Mouse (Mus musculus) olfactory bulb, adult 2 months (tissue): ENCODE results near the gene Ppp2r1b. TPM values are rescaled to one million over a fixed set of nuclear protein-coding genes. Genes with fewer than 3 reads are reported as not detected.

Source experiments
- H3K27ac ChIP-seq: fragments of 200-500 bp; 2 replicates; pipeline ENCODE4 v1.5.1; 2012; ENCODE audit warnings: low read depth, low read length; ENCODE audit not compliant: insufficient read depth
- H3K4me1 ChIP-seq: fragments of 200-500 bp; 2 replicates; pipeline ENCODE4 v1.6.1; 2012; ENCODE audit warnings: low read length; ENCODE audit not compliant: control insufficient read depth, insufficient read depth
- H3K4me3 ChIP-seq: fragments of 200-500 bp; 2 replicates; pipeline ENCODE4 v1.5.1; 2012; ENCODE audit warnings: mild to moderate bottlenecking, low read depth, low read length, moderate library complexity; ENCODE audit not compliant: insufficient read depth
- CTCF ChIP-seq: fragments of 200-500 bp; IDR thresholded peaks from 2 replicates; pipeline ENCODE4 v1.5.1; 2012; ENCODE audit warnings: low read depth, mild to moderate bottlenecking, low read length, moderate library complexity; ENCODE audit not compliant: insufficient read depth
- POLR2A ChIP-seq: fragments of 200-500 bp; IDR thresholded peaks from 2 replicates; pipeline ENCODE4 v1.6.1; 2012; ENCODE audit warnings: mild to moderate bottlenecking, low read depth, low read length, moderate library complexity; ENCODE audit not compliant: insufficient read depth
- WGBS: fragments of 180-500 bp; shearing (Covaris S2); methylation state at CpG from one replicate; pipeline ENCODE4 v1.1.7; 2018; 5-methylcytosine and 5-hydroxymethylcytosine counted together
- polyA plus RNA-seq: library from polyadenylated mRNA; stranded (reverse); fragments of >200 nt; gene quantifications from 2 replicates; pipeline ENCODE4 v1.2.4, GENCODE M21; 2012; ENCODE audit warnings: low replicate concordance; ENCODE audit not compliant: missing spikeins, insufficient read depth, insufficient read length

Ppp2r1b gene
- not detected in 2 replicates for polyA plus RNA-seq

DNA sequence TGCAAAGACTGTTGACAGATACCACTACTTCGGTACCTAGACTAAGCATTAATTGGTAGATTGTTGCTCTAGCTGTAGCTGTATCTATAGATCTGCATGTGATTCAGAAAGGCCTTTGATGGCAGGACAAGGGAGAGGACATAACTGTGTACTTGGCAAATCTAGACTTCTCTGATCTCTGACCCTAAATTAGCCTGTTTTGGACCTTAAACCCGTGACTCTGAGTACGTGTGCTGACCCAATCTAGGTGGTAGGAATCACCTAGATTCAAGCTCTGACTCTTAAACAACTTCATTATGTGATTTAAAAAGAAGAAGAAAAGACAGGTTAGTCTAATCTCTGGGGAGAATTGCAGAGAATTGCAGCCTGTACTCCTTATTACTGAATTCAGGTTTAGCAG, at the start of gene Ppp2r1b:
Gene Ppp2r1b (plus strand): TSS at position 221 of the 400 bp plus-strand sequence.
- no peak within 1 kb of the TSS for H3K27ac ChIP-seq
- no peaks in the 10 kb centered on the region for H3K4me1 ChIP-seq
- H3K4me3 ChIP-seq: no peak within 1 kb of the TSS
- 88% methylated on average over 3 of the region's 3 CpGs for WGBS
- no peak for TF ChIP-seq POLR2A
- no peak for TF ChIP-seq CTCF

DNA sequence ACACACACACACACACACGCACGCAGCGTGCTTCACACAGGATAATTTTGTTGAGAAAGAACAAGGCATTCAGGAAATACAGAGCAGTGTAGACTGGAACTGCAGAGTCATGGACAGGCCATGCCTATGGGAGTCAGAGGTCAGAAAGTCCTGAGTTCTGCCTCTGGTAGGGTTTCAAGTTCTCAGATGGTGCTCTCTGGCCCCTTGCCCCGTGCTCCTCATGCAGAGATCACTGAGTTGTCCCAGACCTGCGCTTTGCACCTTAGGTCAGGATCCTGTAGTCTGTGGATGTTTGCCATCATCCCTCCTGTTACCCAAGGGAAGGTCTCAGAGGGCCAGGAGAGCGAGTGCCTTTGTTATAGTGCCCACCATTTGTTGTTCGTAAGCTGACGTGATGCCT, 48.3 kb upstream of the Ppp2r1b start:
- TF ChIP-seq POLR2A (no peak), CTCF (no peak)

DNA sequence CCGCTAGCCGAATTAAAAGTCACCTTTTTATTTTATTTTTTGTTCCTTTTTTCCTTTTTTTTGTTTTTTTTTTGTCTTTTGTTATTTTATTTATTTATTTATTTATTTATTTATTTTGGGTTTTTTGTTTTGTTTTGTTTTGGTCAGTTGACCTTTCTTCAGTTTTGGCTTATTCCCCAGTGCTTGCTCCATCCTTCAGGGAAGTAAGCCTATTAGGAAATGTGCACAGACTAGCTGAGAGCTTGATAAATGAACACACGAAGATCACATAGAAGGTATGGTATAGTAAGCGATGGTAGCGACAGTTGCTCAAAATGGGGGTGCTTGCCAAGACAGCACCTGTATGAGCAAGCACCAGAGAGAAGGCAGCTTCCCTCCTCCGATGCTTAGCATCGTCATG, 47.5 kb upstream of the Ppp2r1b start:
- Histone ChIP-seq H3K4me3 (no peak overlapping the region), H3K27ac (no peak overlapping the region), H3K4me1 (no peaks in the 10 kb centered on the region)
- TF ChIP-seq POLR2A (no peak), CTCF (no peak)
- WGBS: 96% methylated on average over 7 of the region's 7 CpGs

More for the DNA sequence above, 48.3 kb upstream of the Ppp2r1b start:
- H3K27ac ChIP-seq: no peak overlapping the region
- WGBS: 93% methylated on average over 8 of the region's 8 CpGs
- no peak overlapping the region for H3K4me3 ChIP-seq
- H3K4me1 ChIP-seq: no peaks in the 10 kb centered on the region

DNA sequence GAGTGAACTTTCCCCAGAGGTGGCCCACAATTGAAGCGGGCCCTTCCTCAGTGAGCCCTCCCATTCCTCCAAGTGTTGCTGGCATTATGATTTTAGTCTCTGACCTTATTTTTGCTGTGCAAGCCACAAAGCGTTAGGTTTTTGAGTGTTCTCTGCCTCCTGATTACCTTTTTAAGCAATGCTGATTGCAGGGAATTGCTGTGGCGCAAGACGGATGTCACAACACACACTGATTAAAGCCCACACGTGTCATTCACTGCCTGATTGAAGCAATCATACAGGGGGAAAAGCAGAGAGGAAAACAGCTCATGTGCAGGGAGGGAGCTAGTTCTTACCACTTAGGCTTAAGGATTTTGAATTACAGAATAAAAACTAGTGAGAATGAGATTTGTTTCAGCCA, 46.7 kb upstream of the Ppp2r1b start:
- Histone ChIP-seq H3K4me1 (no peaks in the 10 kb centered on the region), H3K27ac (no peak overlapping the region), H3K4me3 (no peak overlapping the region)
- TF ChIP-seq CTCF: no peak
- no peak for TF ChIP-seq POLR2A
- 54% methylated on average over 5 of the region's 5 CpGs for WGBS

DNA sequence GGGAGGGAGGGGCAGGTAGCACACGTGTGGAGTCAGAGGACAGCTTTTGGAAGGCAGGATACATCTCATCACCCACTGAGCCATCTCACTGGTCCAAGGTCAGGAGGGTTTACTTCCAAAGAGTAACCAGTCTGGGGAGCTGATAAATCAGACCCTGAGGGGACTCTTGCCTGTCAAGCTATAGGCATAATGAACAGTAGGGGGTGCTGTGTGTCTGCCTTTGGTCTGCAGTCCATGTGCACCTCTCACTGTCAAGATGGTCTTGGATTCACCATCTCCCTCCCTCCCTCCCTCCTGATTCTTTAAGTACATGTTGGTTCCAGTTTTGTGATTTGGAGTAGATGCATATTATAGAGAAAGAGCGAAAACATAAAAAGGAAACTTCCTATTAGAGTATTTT, 44.1 kb upstream of the Ppp2r1b start:
- TF ChIP-seq POLR2A (no peak), CTCF (no peak)
- 54% methylated on average over 2 of the region's 2 CpGs for WGBS
- Histone ChIP-seq H3K4me1 (no peaks in the 10 kb centered on the region), H3K4me3 (no peak overlapping the region), H3K27ac (no peak overlapping the region)

DNA sequence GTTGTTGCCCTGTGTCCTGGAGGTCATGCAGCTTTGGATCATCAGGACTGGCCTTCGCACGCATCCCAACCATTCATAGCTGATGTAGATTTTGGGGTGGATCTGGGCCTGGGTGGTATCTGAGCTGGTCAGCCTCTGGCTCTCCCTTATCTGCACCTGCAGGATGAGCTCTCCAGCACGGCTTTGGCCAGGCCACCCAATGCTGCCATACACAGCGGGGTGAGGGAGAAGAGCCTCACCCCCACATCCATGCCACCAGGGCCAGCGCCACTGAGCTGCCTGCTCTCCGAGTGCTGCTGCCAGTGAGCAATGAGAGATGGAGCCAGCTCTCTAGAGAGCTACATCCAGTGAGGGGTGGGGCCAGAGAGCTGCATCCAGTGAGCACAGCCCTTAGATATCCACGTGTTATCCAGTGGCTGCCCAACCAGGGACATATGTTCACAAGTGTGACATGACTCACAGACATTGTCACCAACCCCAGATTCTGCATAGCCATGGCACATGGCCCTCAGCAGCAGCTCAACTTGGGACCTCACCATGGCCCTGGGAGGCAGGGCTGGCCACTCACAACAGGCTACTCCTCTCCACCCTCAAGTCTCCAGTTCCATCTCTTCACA, 41.9 kb upstream of the Ppp2r1b start:
- Histone ChIP-seq H3K4me1 (no peaks in the 10 kb centered on the region), H3K4me3 (no peak overlapping the region), H3K27ac (no peak overlapping the region)
- no peak for TF ChIP-seq CTCF
- WGBS: 86% methylated on average over 7 of the region's 7 CpGs

DNA sequence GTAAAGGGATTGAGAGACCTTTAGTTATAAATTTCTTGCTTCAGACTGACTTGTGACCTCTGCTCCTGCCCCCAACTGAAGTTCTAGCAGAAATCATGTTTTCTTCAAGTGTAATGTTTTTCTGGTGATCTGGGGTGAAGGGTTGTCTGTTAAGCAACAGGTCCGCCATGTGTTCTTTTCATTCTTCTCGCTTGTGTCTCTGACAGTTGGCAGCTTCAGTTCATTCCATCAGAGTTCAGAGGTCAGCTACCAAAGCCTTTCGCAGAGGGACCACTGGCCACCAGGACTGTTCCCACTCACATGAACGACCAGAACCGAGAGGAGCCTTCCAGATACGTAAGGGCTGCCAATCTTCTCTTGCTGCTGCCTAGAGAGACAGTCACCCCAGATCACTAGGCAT, 36.6 kb upstream of the Ppp2r1b start:
- peaks cover 7% of the 10 kb centered on the region for H3K4me1 ChIP-seq
- H3K27ac ChIP-seq: no peak overlapping the region
- WGBS: 90% methylated on average over 6 of the region's 6 CpGs
- no peak overlapping the region for H3K4me3 ChIP-seq
- TF ChIP-seq POLR2A: no peak
- no peak for TF ChIP-seq CTCF

DNA sequence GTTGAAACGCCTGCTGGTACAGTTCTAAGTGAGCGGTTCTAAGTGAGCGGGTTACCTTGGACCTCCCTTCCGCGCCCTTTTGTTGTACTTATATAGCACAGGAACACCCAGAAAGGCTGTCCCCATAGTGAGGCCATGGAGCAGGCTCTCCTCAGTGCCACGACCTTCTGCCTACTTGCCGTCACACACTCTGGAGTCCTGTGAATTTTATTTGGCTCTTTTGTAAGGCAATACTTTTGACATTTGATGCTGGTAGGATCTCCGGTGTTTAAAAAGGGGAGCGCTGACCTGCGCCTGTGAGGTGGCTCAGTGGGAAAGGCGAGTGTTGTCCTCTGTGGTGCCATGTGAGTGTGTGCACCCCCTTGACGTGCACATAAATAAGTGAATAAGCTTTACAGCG, 36.0 kb upstream of the Ppp2r1b start:
- Histone ChIP-seq H3K4me1 (peaks cover 7% of the 10 kb centered on the region), H3K4me3 (no peak overlapping the region), H3K27ac (no peak overlapping the region)
- TF ChIP-seq POLR2A: no peak
- WGBS: 88% methylated on average over 13 of the region's 13 CpGs

DNA sequence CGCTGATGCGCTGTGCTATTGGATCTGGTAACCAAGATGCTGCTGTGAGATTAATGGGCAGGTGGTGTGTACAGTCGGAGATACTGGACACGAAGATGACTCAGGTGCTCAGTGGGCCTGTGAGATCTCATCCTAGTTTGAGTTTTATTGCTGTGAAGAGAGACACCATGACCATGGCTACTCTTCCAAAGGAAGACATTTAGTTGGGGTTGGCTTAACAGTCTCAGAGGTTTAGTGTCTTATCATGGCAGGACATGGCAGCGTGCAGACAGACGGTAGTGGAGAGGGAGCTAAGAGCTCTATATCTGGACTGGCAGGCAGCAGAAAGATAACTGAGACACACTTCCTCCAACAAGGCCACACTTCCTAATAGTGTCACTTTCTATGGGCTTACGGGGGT, 33.9 kb upstream of the Ppp2r1b start:
- no peak overlapping the region for H3K27ac ChIP-seq
- no peak overlapping the region for H3K4me3 ChIP-seq
- no peak for TF ChIP-seq POLR2A
- no peak for TF ChIP-seq CTCF
- peaks cover 7% of the 10 kb centered on the region for H3K4me1 ChIP-seq
- 95% methylated on average over 7 of the region's 7 CpGs for WGBS

DNA sequence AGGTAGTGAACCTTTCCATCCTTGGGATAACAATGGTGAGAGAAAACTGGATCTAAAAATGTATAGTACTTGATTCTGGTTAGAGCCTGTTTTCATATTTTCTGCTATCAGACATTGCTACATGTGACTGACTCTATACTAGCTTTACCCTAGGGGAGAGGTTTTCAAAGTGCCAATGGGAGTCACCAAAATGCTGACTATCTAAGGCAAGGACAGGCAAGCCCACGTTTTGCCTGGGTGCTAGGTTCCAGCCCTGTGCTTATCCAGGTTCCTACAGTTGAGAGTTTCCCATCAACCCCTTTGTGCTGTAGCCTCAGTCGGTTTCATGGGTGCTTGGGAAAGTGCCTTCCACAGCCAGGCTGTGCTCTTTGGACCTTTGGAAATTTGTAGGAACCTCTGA, 33.4 kb upstream of the Ppp2r1b start:
- TF ChIP-seq POLR2A: no peak
- TF ChIP-seq CTCF: no peak
- Histone ChIP-seq H3K4me3 (no peak overlapping the region), H3K4me1 (peaks cover 7% of the 10 kb centered on the region), H3K27ac (no peak overlapping the region)
- 83% methylated on average over 2 of the region's 2 CpGs for WGBS
